Mouse (Mus musculus) hindbrain, postnatal 0 days (tissue): ENCODE measurements at regions not wholly inside any gene's neighbourhood (a gene's known extent, or its start where the extent isn't known, plus 50 kb on each side); places are given as distances from the start of the nearest gene placed in this dataset.

ENCODE experiments used
- ATAC-seq: fragments of 200-750 bp; cut with Nextera tagmentation; 2 replicates; pipeline ENCODE4 v1.8.0; 2017; ENCODE audit warnings: mild to moderate bottlenecking, moderate TSS enrichment, moderate library complexity
- DNase-seq: peaks from one replicate; pipeline ENCODE4 v3.0.0-alpha.2; 2015; ENCODE audit warnings: low spot score
- H3K27ac ChIP-seq: fragments of 300-500 bp; sonication (generic); 2 replicates; pipeline ENCODE4 v1.5.1; 2014; ENCODE audit warnings: mild to moderate bottlenecking
- H3K27me3 ChIP-seq: fragments of 300-500 bp; sonication (generic); 2 replicates; pipeline ENCODE4 v1.6.1; 2014; ENCODE audit warnings: low read length, mixed read lengths; ENCODE audit not compliant: insufficient read depth
- H3K36me3 ChIP-seq: fragments of 300-500 bp; sonication (generic); 2 replicates; pipeline ENCODE4 v1.6.1; 2014; ENCODE audit warnings: low read length, mixed read lengths; ENCODE audit not compliant: insufficient read depth
- H3K4me1 ChIP-seq: fragments of 300-500 bp; sonication (generic); 2 replicates; pipeline ENCODE4 v1.6.1; 2014; ENCODE audit warnings: antibody characterized with exemption, low read length, mixed read lengths; ENCODE audit not compliant: insufficient read depth
- H3K4me2 ChIP-seq: fragments of 300-500 bp; sonication (generic); 2 replicates; pipeline ENCODE4 v1.6.1; 2014; ENCODE audit warnings: low read depth, mild to moderate bottlenecking, low read length, moderate library complexity, mixed read lengths
- H3K4me3 ChIP-seq: fragments of 300-500 bp; sonication (generic); 2 replicates; pipeline ENCODE4 v1.5.1; 2014; ENCODE audit warnings: low read length
- H3K9ac ChIP-seq: fragments of 300-500 bp; sonication (generic); replicated peaks from 2 replicates; pipeline ENCODE4 v1.6.1; 2014; ENCODE audit warnings: mild to moderate bottlenecking, low read length, moderate library complexity, mixed read lengths
- H3K9me3 ChIP-seq: fragments of 300-500 bp; sonication (generic); 2 replicates; pipeline ENCODE4 v1.6.1; 2016; ENCODE audit warnings: low read length, mixed read lengths
- CTCF ChIP-seq: IDR thresholded peaks from 2 replicates; pipeline ENCODE4 v1.5.1; 2016; ENCODE audit warnings: antibody characterized with exemption, control low read depth, low read depth
- WGBS: fragments of 180-500 bp; shearing (Covaris S2); extraction: QIAGEN DNeasy Blood & Tissue Kit; methylation state at CpG from one replicate; pipeline ENCODE4 v1.1.7; 2014; 5-methylcytosine and 5-hydroxymethylcytosine counted together

DNA sequence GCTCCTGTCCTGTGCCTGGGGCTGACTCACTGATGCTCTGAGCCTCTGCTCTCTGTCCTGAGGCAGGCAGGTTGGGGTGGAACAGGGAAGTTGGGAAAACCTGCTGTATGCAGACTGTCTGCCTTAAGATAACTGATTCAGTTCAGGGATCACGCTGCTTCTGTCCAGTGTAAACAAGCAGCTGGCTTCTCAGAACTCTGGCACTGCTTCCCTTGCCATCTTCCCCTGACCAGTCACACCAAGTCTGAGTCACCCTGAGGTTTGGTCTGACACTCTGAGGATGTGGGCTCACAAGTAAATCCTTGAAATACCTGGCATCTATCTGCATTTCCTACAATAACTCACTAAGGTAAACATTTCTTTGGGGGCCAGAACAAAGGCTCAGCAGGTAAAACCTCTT, 58.1 kb upstream of the Zfand6 start:
- DNase-seq: no peak
- no peak overlapping the region for H3K27ac ChIP-seq
- 0 out of 2 replicates have a peak, but pooled peaks cover 5% of the 10 kb centered on the region for H3K4me1 ChIP-seq
- H3K4me3 ChIP-seq: no peak overlapping the region
- no peaks in the 10 kb centered on the region for H3K36me3 ChIP-seq
- 68% methylated on average over 1 of the region's 1 CpGs for WGBS
- H3K9ac ChIP-seq: no peak overlapping the region
- ATAC-seq: no peak
- H3K9me3 ChIP-seq: no peaks in the 10 kb centered on the region
- H3K4me2 ChIP-seq: no peak overlapping the region
- H3K27me3 ChIP-seq: no peaks in the 10 kb centered on the region
- no peak for TF ChIP-seq CTCF

DNA sequence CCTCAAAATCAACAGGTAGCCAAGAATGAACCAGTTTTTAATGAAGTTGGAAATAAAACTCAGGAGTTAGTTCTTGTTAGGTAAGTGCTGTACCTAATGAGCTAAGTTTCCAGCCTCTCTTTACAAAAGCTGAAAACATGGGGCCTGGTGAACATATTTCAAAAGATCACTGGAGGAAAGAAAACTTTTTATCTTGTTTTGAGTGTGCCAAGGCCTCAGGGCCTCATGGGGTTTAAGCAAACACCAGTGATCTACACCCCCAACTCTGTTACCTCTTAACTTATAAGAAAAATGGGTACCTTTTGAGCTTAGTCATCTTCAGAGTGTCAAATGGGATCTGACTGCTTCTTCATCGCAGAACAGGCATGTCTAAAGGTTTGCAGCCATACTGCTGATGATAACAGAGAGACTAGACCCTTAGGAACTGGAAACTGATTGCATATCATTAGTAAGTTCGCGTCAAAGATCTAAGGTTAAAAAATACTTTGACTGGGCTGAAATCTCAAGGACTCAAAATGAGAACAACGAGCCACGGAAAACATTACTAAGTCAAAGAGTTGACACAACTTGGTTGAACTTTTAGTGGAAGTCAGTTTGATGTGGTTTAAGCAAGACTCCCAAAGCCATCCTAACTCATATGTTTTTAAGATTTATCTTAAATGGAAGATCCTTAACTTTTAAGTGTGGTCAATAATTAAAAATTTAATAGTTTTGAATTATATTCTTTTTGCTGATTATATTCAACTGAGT, 54.7 kb upstream of the Zfand6 start:
- no peaks in the 10 kb centered on the region for H3K9me3 ChIP-seq
- no peak for TF ChIP-seq CTCF
- no peak overlapping the region for H3K27ac ChIP-seq
- H3K9ac ChIP-seq: no peak overlapping the region
- 0 out of 2 replicates have a peak, but pooled peaks cover 4% of the 10 kb centered on the region for H3K4me1 ChIP-seq
- WGBS: 89% methylated on average over 5 of the region's 5 CpGs
- no peak overlapping the region for H3K4me3 ChIP-seq
- ATAC-seq: no peak
- DNase-seq: no peak
- H3K36me3 ChIP-seq: no peaks in the 10 kb centered on the region
- no peak overlapping the region for H3K4me2 ChIP-seq
- no peaks in the 10 kb centered on the region for H3K27me3 ChIP-seq

DNA sequence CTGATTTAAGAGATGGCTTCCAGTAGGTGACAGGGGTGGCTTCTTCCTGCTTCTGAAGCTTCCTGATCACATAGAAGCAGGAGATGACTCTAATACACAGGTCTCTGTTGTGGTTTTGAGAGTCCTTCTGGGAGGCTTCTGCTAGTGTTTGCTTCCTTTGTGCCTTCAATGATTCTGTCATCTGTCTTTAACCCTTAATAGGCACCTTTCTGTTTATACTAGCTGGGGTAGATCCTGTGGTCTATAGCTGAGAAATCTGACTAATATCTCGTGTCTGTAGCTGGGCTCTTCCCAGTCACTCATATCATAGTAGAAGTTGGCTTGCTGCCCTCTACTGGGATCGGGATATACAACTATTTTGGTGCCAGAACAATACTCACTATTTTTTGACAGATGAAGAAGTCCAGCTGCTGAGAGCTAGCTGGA, 50.2 kb upstream of the Zfand6 start:
- Histone ChIP-seq H3K4me1 (no peaks in the 10 kb centered on the region), H3K27me3 (no peaks in the 10 kb centered on the region), H3K4me3 (no peak overlapping the region), H3K27ac (no peak overlapping the region), H3K9ac (no peak overlapping the region), H3K36me3 (no peaks in the 10 kb centered on the region), H3K9me3 (no peaks in the 10 kb centered on the region), H3K4me2 (no peak overlapping the region)
- WGBS: 14% methylated on average over 2 of the region's 2 CpGs
- no peak for ATAC-seq
- peak; percentile 74 for DNase-seq
- peak; percentile 38; the same call in 1 of the 2 replicates for TF ChIP-seq CTCF
